Mouse (Mus musculus): ENCODE data around the gene 1700056E22Rik. TPM values are rescaled to one million over a fixed set of nuclear protein-coding genes. Genes with fewer than 3 reads are reported as not detected.

1700056E22Rik gene
- total RNA-seq, 2 experiments from 2014 or later = not detected

DNA sequence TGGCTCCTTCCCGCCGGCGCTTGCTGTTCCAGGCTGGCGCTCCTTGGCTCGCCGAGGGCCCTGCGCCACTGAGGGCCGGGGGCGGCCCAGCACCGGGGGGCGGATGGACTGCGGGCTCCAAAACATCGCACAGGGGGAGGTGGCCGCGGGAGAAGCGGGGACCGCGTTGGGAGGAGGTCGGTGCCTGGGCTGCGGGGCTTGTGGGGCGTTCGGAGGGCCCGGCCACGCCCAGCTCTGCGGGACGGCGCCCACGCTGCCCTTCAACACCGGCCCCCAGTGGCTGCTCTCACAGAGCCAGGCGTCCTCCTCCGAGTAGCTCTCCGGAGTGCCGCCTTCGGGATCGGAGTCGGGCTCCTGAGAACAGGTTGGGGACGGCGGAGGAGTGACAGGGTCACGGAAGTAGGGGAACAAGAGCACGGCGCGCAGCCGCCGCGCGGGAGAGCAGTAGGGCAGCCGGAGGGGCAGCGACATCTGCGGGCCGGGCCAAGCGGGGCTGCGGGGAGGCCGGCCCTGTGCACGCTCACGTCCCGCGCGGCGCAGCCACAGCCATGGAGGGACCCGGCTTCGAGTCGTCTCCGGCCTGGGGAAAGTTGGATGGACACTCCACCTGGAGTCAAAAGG, 601 bp downstream of the 1700056E22Rik start:
- H3K4me3 ChIP-seq = peak overlapping the region; percentile 82
- intact Hi-C loops (cut with DNase I) = loop anchor here (2.0 to 10.0 kb wide), 3 partner anchors 154 to 1749 kb away; partner anchors contain the start of gene Degs1
- TF ChIP-seq CTCF (IDR thresholded peaks at IDR 0.05) = peak; percentile 29
- H3K27ac ChIP-seq = peak overlapping the region; percentile 83
- peak; percentile 51 to 63 for DNase-seq (ENCODE audit: extremely low spot score in 1 of 2, low spot score in 2 of 2)

DNA sequence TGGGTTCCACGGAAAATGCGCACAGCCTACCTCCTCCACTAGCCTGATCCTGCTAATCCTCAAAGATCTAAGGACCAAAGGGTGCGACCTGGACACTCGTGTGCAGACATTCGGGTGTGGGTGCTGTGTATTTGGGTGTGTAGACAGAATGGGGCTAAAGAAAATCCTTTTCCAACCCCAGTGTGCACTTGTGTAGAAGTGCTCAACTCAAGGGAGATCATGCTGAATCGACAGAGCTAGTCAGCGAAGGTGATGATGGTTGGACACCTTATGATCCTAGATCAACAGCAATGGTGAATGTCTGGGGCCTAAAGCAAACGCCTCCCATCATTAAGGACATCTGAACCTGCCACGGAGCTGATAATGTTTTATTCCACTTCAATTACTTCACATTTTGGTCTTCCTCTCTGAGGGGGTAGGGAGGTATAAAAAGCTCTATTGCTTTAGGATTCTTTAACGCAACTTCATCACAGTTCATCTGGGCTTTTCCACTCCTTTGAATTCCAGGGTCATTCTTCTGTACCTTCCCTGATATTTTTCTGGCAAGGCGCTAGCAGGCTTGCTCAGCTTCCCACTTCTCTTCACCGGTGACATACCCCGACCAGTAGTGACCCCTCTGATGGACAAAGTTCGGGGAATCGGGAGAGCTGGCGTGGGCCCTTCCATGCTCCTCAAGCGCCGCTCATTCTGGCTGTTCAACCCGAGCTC, 1.3 kb downstream of the 1700056E22Rik start:
- DNase-seq (ENCODE audit: extremely low spot score in 1 of 2, low spot score in 2 of 2) = no peak
- Histone ChIP-seq H3K4me3 (peak overlapping the region; percentile 82), H3K27ac (peak overlapping the region; percentile 83)
- intact Hi-C loops (cut with DNase I) = loop anchor here (5.0 to 10.0 kb wide), 2 partner anchors 154 to 1748 kb away; partner anchors contain the start of gene Degs1
- no peak for TF ChIP-seq CTCF (IDR thresholded peaks at IDR 0.05)

DNA sequence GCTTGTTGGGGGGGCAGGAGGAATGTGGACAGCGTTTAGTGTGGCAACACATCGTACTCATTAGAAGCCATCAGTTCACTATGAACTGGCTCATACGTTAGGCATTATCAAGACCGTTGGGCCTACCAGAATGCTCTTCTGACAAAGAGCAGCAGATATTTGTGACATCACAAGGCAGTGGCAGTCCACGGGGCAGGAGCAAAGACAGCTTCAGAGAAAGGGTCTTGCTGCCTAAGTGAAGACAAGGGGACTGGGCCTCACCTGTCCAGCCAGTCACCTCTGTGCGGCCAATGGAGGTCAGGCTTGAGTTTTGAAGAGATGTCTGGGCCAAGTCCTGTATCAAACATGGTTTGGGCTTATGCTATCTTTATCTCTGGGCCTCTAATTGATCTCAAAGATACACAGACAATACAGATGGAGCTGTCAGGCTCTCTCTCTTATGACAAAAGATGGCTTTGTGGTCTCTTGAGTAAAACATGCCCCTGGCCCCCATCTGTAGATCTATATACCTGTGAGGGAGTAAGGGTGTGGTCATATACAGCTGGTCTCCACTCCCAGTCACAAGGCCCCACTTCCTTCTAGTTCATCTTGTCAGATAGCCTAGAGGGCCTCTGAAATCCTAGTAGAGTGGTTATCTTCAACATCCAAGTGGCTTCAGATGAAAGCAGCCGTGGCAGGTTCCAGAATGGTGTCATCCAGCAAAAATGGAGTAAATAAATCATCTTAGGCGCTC, 3.9 kb downstream of the 1700056E22Rik start:
- intact Hi-C loops (cut with DNase I) = loop anchor here (5.0 to 10.0 kb wide), 2 partner anchors 157 to 1745 kb away; partner anchors contain the start of gene Degs1
- TF ChIP-seq CTCF (IDR thresholded peaks at IDR 0.05) = no peak
- no peak for DNase-seq (ENCODE audit: extremely low spot score in 1 of 2, low spot score in 2 of 2)
- H3K4me3 ChIP-seq = no peak overlapping the region
- no peak overlapping the region for H3K27ac ChIP-seq

DNA sequence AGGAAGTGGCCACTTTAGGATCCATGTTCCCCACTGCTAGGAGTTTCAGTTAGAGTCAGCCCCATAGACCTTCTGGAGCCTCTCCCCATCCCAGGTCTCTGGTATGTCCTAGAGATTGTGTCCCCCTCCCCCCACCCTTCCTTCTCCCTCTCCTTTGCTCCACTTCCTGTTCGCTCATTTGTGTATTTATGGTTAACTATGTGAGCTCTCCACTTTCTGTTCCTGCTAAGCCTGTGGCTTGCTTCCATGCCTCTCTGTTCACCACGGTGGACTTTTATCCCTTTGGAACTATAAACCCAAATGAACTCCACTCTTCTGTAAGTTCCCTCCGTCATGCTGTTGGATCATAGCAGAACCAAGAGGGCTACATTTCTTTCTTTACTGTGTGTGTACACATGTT, 7.1 kb downstream of the 1700056E22Rik start:
- no peak for DNase-seq (ENCODE audit: extremely low spot score in 1 of 2, low spot score in 2 of 2)
- TF ChIP-seq CTCF (IDR thresholded peaks at IDR 0.05) = no peak
- Histone ChIP-seq H3K4me3 (no peak overlapping the region), H3K27ac (no peak overlapping the region)
- intact Hi-C loops (cut with DNase I) = no loop called here

DNA sequence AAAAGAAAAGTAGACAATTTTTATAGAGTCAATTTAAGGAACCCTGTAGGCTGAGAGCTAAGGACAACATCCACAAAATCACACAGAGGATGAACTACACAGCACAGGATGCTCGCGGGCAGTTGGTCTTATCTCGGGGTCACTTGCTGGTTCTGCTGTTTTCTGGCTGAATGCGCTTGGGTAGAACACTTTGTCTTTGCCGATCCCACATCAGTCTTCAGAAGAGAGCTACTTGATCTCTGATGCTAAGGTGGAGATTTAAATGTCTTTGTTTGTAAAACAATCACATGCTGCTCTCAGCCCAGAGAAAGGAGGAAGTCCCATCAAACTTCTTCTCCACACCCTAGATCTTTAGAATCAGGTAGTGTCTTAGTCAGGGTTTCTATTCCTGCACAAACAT, 9.0 kb downstream of the 1700056E22Rik start:
- intact Hi-C loops (cut with DNase I) = no loop called here
- TF ChIP-seq CTCF (IDR thresholded peaks at IDR 0.05) = no peak
- Histone ChIP-seq H3K4me3 (no peak overlapping the region), H3K27ac (no peak overlapping the region)
- DNase-seq (ENCODE audit: extremely low spot score in 1 of 2, low spot score in 2 of 2) = no peak

DNA sequence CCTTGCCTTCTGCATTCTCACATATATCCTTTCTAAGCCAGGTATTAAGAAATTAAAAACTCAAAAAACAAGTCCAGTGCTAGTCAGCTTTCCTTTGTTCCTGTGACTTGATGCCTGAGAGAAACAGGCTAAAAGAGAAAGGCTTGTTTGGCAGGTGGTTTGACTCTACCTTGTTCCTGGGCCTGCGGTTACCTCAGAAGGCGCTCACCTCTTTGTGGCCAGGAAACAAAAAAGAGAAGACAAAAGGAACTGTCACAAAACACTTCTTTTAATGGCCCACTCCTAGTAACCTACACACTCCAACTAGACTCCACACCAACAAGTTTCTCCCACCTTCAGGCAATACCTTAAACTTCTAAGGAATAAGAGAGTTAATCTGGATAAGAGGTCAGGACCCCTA, 9.5 kb downstream of the 1700056E22Rik start:
- TF ChIP-seq CTCF (IDR thresholded peaks at IDR 0.05) = no peak
- no peak overlapping the region for H3K4me3 ChIP-seq
- H3K27ac ChIP-seq = no peak overlapping the region
- DNase-seq (ENCODE audit: extremely low spot score in 1 of 2, low spot score in 2 of 2) = no peak
- intact Hi-C loops (cut with DNase I) = no loop called here

DNA sequence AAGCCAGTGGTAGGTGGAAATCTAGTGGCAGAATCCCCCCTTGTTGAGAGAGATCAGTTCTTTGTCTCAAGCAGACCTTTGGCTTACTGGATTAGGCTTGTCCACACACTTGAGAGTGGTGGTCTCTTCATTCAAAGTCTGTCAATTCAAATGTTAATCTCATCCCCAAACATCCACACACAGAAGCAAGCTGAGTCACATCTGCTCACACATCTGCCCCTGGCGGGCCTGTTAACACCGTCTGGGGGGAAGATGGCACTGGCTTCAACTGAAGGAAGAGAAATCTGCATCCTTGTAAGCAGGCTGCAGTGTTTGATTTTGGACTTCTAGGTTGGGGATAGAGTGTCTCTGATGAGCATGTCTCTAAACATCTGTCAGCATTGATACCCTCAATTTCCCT, 10.1 kb downstream of the 1700056E22Rik start:
- no peak overlapping the region for H3K4me3 ChIP-seq
- DNase-seq (ENCODE audit: extremely low spot score in 1 of 2, low spot score in 2 of 2) = no peak
- no peak for TF ChIP-seq CTCF (IDR thresholded peaks at IDR 0.05)
- H3K27ac ChIP-seq = no peak overlapping the region
- intact Hi-C loops (cut with DNase I) = no loop called here

DNA sequence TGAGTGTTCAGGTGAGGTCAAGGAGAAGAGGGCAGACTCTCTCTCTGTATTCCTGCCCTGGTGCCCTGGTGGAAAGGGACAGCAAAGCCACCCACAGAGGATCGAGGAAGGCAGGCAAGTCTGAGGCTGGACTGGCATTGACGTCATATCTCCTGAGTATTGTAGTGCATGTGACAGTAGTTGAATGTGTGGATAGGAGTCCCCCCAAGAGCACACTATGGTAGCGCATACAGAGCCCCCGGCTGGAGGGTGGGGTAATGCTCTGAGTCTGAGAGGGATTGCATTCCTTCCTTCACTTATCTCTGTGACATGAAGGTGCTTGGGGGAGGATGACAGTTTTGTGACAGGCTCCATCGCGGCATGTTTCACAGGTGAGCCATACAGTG, 14.4 kb downstream of the 1700056E22Rik start:
- no peak for TF ChIP-seq CTCF (IDR thresholded peaks at IDR 0.05)
- no peak overlapping the region for H3K27ac ChIP-seq
- intact Hi-C loops (cut with DNase I) = no loop called here
- no peak overlapping the region for H3K4me3 ChIP-seq
- DNase-seq (ENCODE audit: extremely low spot score in 1 of 2, low spot score in 2 of 2) = no peak

DNA sequence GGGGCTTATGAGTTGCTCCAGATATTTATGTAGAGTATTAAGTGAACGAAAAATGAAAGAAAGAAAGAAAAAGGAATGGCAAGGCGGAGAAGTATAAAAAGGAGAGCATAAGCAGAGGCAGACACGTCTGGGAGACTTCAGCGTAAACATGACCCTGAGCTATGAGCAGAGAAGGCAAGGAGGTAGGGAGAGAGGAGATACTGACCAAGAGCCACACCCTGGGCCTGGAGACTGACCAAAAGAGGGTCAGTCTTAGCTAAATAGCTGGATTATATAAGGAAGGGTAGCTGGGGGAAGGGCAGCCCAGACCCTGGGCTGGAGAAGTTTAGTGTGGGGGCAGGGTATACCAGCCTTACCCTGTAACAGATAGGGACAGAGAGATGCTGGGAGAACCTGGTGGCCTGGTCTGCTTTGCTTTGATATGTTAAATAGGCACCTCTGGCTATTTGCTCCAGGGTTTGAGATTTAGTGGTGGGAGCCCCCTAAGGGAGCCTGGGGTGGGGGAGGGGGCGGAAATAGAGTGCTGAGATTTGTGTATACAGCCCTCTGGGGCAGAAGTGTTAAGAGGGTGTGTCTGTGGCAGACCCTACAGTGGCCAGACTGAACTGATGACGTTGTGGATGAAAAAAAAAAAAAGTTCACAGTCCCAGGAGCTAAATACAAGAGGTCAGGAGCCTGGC, 14.9 kb downstream of the 1700056E22Rik start:
- no peak for TF ChIP-seq CTCF (IDR thresholded peaks at IDR 0.05)
- Histone ChIP-seq H3K4me3 (no peak overlapping the region), H3K27ac (no peak overlapping the region)
- DNase-seq (ENCODE audit: extremely low spot score in 1 of 2, low spot score in 2 of 2) = no peak
- intact Hi-C loops (cut with DNase I) = no loop called here

DNA sequence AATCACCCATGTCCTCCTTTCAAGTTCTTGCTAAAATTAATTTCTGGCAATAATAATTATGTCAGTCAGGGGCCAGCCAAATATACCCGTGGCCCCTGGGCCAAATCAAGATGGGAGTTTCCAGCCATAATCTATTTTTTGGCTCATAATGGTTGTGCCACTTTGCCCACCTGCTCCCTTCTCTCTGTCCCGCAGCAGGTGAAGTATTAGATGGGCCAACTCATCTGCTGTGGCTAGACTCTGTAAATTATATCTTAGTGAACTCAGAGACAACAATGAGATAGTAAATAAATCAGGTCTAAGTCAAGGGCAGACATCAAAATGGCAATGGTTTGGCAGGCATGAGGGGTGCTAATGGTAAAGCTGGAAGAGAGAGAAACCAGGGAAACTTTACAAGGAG, 16.5 kb downstream of the 1700056E22Rik start:
- intact Hi-C loops (cut with DNase I) = no loop called here
- no peak for TF ChIP-seq CTCF (IDR thresholded peaks at IDR 0.05)
- Histone ChIP-seq H3K4me3 (no peak overlapping the region), H3K27ac (no peak overlapping the region)
- DNase-seq (ENCODE audit: extremely low spot score in 1 of 2, low spot score in 2 of 2) = no peak

DNA sequence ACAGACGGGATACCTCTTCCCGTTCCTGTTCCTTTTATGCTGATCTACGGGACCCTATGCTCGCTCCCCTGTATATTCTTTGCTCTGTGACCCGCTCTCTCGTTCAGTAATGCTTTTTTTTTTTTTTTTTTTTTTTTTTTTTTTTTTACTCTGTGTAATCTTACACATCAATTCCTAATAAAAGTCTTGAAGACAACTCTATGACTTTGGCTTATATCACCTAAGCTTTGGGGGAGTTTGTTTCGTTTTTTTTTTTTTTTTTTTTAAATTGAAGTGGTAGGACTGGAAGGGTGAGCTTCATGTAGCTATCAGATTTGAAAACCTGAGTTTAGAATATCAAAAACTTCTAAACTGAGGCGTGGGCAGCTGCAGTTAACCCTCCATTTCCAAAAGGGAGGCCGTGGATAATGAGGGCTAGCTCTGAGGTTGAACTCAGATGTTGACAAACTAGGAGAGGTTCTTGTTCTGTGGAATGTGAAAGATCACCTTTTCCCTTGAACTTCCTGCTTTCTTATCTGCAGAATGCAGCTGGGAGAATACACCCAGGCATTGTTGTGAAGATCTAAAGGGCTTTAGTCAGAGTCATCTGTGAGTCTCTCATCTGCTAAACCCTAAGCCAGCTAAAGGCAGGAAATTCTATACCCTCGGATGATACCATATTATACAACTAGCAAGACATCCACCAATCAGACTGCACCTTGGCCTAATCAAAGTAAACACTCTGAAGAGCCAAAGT, 17.9 kb downstream of the 1700056E22Rik start:
- no peak for TF ChIP-seq CTCF (IDR thresholded peaks at IDR 0.05)
- no peak for DNase-seq (ENCODE audit: extremely low spot score in 1 of 2, low spot score in 2 of 2)
- intact Hi-C loops (cut with DNase I) = no loop called here
- no peak overlapping the region for H3K4me3 ChIP-seq
- no peak overlapping the region for H3K27ac ChIP-seq
